Mouse (Mus musculus) brain, embryonic 14.5 days (tissue): Measurements from ENCODE around the gene Tmem121b.

Experiments
- CTCF ChIP-seq: fragments of 200-500 bp; IDR thresholded peaks from 2 replicates; pipeline ENCODE4 v1.5.1; 2012; ENCODE audit warnings: inconsistent platforms, mild to moderate bottlenecking, moderate library complexity, borderline replicate concordance; ENCODE audit not compliant: insufficient read depth, insufficient read length; ENCODE audit errors: extremely low read depth
- POLR2A ChIP-seq: fragments of 200-500 bp; IDR thresholded peaks from 2 replicates; pipeline ENCODE4 v1.6.1; 2012; ENCODE audit warnings: mild to moderate bottlenecking, inconsistent platforms, borderline replicate concordance; ENCODE audit not compliant: poor library complexity, insufficient read depth, insufficient read length, severe bottlenecking; ENCODE audit errors: extremely low read depth

DNA sequence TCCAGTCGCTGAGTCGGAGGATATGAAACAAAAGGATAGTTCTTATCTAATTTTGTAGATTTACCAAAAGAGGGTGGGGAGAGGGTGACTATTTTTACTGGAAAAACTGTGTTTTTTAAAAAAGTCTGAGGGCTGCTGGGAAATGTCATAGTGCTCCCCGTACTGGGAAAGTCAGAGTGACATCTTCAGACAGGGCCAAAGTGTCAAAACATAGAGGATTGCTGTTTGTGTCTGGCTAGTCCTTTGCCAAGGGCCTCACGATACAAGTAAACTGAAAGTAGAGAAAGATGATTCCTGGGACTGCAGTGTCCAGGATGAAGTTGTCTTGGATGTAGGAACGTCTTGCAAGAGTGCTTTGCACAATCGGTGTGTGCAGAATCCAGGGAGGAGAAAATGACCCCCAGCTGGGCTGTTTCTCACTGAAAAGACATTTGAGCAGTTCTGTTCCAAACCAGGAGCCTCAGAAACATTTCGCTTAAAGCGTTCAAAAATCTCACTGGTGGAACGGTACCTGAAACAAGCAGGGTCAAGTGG, 29.1 kb downstream of the Tmem121b start:
- TF ChIP-seq POLR2A (no peak), CTCF (no peak)
